Mouse (Mus musculus) forebrain, embryonic 11.5 days (tissue): ENCODE measurements around the gene Snx6. TPM values are rescaled to one million over a fixed set of nuclear protein-coding genes. Genes with fewer than 3 reads are reported as not detected.
"Not testable (repeated sequence)": the region's sequence is repeated elsewhere in the genome, so short reads cannot be mapped to it uniquely, and the experiment has no call there.

Source experiments
- ATAC-seq: fragments of 200-750 bp; cut with Nextera tagmentation; replicated peaks from 2 replicates; pipeline ENCODE4 v1.8.0; 2017; ENCODE audit warnings: moderate TSS enrichment; ENCODE audit not compliant: low FRiP score
- DNase-seq: peaks from one replicate; pipeline ENCODE4 v3.0.0-alpha.2; 2017; ENCODE audit warnings: low spot score
- H3K27ac ChIP-seq: fragments of 300-500 bp; sonication (generic); 2 replicates; pipeline ENCODE4 v1.5.1; 2014; ENCODE audit warnings: low read depth, low read length
- H3K27me3 ChIP-seq: fragments of 300-500 bp; sonication (generic); 2 replicates; pipeline ENCODE4 v1.6.1; 2014; ENCODE audit warnings: mild to moderate bottlenecking, low read length, mixed read lengths; ENCODE audit not compliant: control insufficient read depth, insufficient read depth
- H3K36me3 ChIP-seq: fragments of 300-500 bp; sonication (generic); 2 replicates; pipeline ENCODE4 v1.6.1; 2014; ENCODE audit warnings: mild to moderate bottlenecking, low read length, moderate library complexity, mixed read lengths; ENCODE audit not compliant: control insufficient read depth, insufficient read depth
- H3K4me1 ChIP-seq: fragments of 300-500 bp; sonication (generic); replicated peaks from 2 replicates; pipeline ENCODE4 v1.6.1; 2014; ENCODE audit warnings: low read length, mixed read lengths; ENCODE audit not compliant: control insufficient read depth, insufficient read depth
- H3K4me2 ChIP-seq: fragments of 300-500 bp; sonication (generic); 2 replicates; pipeline ENCODE4 v1.6.1; 2014; ENCODE audit warnings: low read depth, mild to moderate bottlenecking, low read length, moderate library complexity, mixed read lengths; ENCODE audit not compliant: severe bottlenecking
- H3K4me3 ChIP-seq: fragments of 300-500 bp; sonication (generic); 2 replicates; pipeline ENCODE4 v1.5.1; 2014; ENCODE audit warnings: low read depth, low read length
- H3K9ac ChIP-seq: fragments of 300-500 bp; sonication (generic); 2 replicates; pipeline ENCODE4 v1.6.1; 2014; ENCODE audit warnings: low read length
- H3K9me3 ChIP-seq: fragments of 300-500 bp; sonication (generic); 2 replicates; pipeline ENCODE4 v1.6.1; 2016; ENCODE audit warnings: low read length, mixed read lengths; ENCODE audit not compliant: control insufficient read depth
- WGBS: fragments of 180-500 bp; shearing (Covaris S2); extraction: QIAGEN DNeasy Blood & Tissue Kit; methylation state at CpG from one replicate; pipeline ENCODE4 v1.1.7; 2014; 5-methylcytosine and 5-hydroxymethylcytosine counted together
- polyA plus RNA-seq: library from polyadenylated mRNA; unstranded; fragments of >200 nt; fragmentation: Nextera tagmentation; extraction: Ambion mirVana; gene quantifications from 2 replicates; pipeline ENCODE4 v1.2.1, GENCODE M21; 2014

Snx6 gene
- polyA plus RNA-seq, 1 experiment from 2014 or later = 226 TPM

GRCm38 (mm10) chr12:54729140-54730059, 66.1 kb downstream of the Snx6 start:
- H3K4me3 ChIP-seq, H3K4me1 ChIP-seq, H3K27ac ChIP-seq, H3K4me2 ChIP-seq, H3K27me3 ChIP-seq, H3K36me3 ChIP-seq, H3K9me3 ChIP-seq, H3K9ac ChIP-seq, DNase-seq: not testable (repeated sequence)
- WGBS = no CpG with 5 or more reads among the region's 56 CpGs
- peak; percentile 95 for ATAC-seq

GRCm38 (mm10) chr12:54718871-54719786, 76.4 kb downstream of the Snx6 start:
- not testable (repeated sequence) for H3K4me3 ChIP-seq, H3K36me3 ChIP-seq, H3K4me2 ChIP-seq, H3K4me1 ChIP-seq, H3K9me3 ChIP-seq, H3K27ac ChIP-seq, DNase-seq, H3K9ac ChIP-seq, H3K27me3 ChIP-seq
- no CpG with 5 or more reads among the region's 56 CpGs for WGBS
- peak; percentile 94 for ATAC-seq

DNA sequence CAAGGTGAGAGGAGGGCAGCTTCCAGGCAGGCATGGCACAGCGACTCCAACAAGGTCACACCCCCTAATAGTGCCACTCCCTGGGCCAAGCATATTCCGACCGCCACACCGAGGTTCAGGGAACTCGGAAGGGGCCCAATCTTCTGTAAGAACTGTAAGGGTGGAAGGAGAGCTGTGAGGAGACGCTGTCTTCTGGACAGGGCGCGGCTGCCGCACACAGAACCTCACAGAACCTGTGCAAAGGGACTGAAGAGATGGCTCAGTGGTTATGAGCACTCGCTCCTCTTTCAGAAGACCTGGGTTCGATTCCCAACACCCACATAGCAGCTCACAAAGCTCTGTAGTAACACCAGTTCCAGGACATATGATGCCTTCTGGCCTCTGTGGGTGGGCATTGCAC, 78.0 kb downstream of the Snx6 start:
- not testable (repeated sequence) for H3K4me3 ChIP-seq, ATAC-seq, H3K9me3 ChIP-seq, H3K27me3 ChIP-seq, H3K4me1 ChIP-seq, H3K9ac ChIP-seq, H3K27ac ChIP-seq, H3K36me3 ChIP-seq, H3K4me2 ChIP-seq, DNase-seq
- WGBS = 79% methylated on average over 5 of the region's 11 CpGs

- H3K4me1 ChIP-seq, H3K4me3 ChIP-seq, H3K4me2 ChIP-seq, H3K36me3 ChIP-seq, H3K9me3 ChIP-seq, DNase-seq, H3K27ac ChIP-seq, H3K27me3 ChIP-seq, H3K9ac ChIP-seq: not testable (repeated sequence)
- ATAC-seq = peak; percentile 63
- 0% methylated on average over 4 of the region's 48 CpGs for WGBS
Observed at GRCm38 (mm10) chr12:54713822-54714626, 81.5 kb downstream of the Snx6 start.

DNA sequence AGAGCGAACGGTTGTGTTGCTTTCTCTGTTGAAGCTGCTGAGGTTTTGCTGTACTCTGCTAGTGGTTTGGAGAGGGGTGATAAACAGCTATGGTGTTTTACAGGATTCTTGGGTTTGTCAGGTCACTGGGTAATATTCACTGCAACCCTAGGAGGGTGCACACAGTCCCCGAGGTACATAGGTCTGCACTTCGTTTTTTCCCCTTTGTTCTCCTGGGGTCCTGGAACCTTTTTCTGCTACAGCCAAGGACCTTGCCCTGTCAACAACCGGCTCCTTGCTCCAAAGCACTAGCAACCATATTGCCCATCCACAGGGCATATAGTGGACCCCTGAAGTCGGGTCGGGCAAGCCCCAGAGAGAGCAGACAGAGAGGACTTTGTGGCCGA, 85.0 kb downstream of the Snx6 start:
- not testable (repeated sequence) for H3K4me1 ChIP-seq, H3K27me3 ChIP-seq, H3K9ac ChIP-seq, H3K4me3 ChIP-seq, H3K27ac ChIP-seq, H3K36me3 ChIP-seq, H3K9me3 ChIP-seq, H3K4me2 ChIP-seq, DNase-seq
- peak; percentile 79 for ATAC-seq
- 2% methylated on average over 3 of the region's 8 CpGs for WGBS

- WGBS = under 1% methylated on average over 10 of the region's 44 CpGs
- H3K4me1 ChIP-seq, H3K27ac ChIP-seq, H3K4me2 ChIP-seq, H3K4me3 ChIP-seq, H3K9ac ChIP-seq, DNase-seq, H3K9me3 ChIP-seq, H3K27me3 ChIP-seq, H3K36me3 ChIP-seq: not testable (repeated sequence)
- peak; percentile 80 for ATAC-seq
Observed at GRCm38 (mm10) chr12:54709691-54710493, 85.6 kb downstream of the Snx6 start.

GRCm38 (mm10) chr12:54699394-54699793, 96.1 kb downstream of the Snx6 start:
- Histone ChIP-seq H3K4me1 (no peaks in the 10 kb centered on the region), H3K27me3 (no peaks in the 10 kb centered on the region), H3K27ac (no peak overlapping the region), H3K9me3 (no peaks in the 10 kb centered on the region), H3K36me3 (no peaks in the 10 kb centered on the region), H3K4me3 (no peak overlapping the region), H3K9ac (no peak overlapping the region), H3K4me2 (no peak overlapping the region)
- 81% methylated on average over 7 of the region's 7 CpGs for WGBS
- ATAC-seq = no peak
- no peak for DNase-seq
